Mouse (Mus musculus) stomach, postnatal 0 days (tissue): Measurements from ENCODE around the gene Trpt1.

Experiments
- CTCF ChIP-seq: IDR thresholded peaks from 2 replicates; pipeline ENCODE4 v1.5.1; 2016; ENCODE audit warnings: antibody characterized with exemption, low read depth, mild to moderate bottlenecking, moderate library complexity
- EP300 ChIP-seq: optimal IDR thresholded peaks from 2 replicates; pipeline ENCODE3; 2016; ENCODE audit warnings: antibody characterized with exemption

GRCm38 (mm10) chr19:6979486-6980380 is 16.2 kb upstream of the Trpt1 start:
- TF ChIP-seq EP300: no peak
- TF ChIP-seq CTCF: peak; percentile 75
